Mouse (Mus musculus): ENCODE measurements around the gene Sphkap.

The Sphkap gene

DNA sequence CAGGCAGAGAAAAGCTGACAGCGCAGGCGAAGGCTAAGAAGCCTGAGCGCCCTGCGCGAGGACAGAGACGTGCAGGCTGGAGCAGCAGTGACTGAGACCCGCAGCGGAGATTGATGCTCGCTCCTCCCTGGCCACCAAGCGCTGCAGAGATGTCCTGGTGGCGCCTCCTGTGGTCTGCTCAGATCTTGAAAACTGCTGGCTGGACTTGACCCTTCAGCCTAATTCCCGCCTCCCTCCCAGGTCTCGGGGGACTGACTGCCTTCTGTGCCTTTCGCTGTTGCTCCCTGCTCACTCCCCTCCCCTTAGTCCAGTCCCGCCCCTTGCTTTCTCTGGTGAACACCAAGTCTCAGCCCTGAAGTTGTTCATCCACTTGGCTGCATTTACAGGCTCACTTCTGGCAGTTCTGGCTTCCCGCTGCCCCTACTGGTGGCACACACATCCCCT, at the start of gene Sphkap:
Sphkap (minus strand) TSS at position 180 of the 444 bp plus-strand sequence.
- DNase-seq = no peak

DNA sequence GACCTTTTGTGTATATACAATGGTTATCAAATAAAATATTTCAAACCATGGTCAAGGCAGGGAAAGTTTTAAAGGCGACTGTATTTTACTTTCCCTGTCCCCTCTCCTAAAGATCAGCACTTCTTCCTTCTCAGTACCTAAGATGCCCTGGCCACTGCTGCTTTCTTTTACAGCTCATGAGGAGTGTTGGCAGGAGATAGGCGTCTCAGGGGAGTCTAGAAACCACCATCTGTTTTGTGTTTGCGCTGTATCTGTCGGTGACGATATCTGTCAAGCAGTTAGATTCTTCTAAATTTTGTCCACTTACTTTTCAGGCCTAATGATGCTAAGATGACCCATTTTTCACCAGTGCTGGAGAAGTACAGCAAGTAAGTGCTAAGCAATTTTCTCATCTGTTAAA, 43.3 kb upstream of the Sphkap start:
- no peak for DNase-seq

DNA sequence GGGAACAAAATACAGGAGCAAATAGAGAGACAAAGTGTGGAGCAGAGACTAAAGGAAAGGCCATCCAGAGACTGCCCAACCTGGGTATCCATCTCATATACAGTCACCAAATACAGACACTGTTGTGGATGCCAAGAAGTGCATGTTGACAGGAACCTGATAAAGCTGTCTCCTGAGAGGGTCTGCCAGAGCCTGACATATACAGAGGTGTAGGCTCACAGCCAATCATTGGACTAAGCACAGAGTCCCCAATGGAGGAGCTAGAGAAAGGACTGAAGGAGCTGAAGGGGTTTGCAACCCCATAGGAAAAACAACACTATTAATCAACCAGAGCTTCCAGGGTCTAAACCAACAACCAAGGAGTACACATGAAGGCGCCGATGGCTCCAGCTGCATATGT, 32.4 kb upstream of the Sphkap start:
- DNase-seq = no peak

DNA sequence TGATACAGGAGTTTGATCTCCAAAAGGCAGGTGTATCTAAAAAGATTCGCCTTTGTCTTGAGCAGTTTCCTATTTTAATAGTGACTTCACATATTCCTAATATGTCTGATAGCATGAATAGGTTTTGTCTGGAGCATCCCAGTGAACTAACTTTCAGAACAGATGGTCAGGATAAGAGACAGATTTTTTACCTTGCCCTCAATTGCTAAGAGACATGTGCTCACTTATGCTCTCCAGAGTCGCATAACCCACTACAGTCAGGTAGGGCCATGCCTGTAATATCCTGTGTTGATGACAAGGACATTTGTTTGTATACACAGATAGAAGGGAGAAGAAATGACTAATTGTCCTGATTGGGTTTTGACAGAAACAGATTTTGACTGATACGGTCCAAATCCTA, 25.9 kb upstream of the Sphkap start:
- no peak for DNase-seq

DNA sequence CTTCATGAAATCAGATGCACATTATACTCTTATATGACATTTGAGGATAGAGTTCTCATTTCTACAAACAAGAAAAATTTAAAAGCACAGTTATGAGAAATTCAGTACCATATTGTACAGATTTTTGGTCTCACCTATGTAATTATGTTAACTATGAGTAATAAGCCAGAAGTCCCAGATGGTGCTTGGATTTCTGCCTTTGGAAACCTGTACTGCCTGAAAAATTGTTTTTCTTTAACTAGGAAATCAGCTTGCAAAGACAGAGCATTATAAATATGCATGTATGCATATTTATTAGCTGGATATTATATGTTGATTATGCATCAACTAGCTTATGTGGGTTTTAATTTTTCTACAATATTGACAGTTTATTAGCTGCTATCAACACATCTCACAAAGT, 21.9 kb upstream of the Sphkap start:
- no peak for DNase-seq

DNA sequence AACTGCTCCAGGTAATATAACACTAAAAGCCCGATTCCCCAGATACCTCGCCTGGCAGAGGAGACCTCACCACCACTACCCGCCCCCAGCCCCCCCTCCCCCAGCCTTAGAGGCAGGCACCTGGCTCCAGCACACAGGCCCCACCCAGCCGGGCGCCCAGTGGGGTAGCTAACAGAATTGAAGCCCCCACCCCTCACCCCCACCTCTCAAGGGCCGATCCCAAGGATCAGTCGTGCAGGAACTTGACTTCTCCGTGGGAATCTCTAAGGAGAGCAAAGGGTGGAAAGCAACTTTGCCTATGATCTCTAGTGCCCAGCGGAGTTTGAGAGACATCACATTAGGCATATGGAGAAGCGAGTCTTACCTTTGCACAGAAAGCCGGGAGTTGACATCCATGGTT, 384 bp downstream of the Sphkap start:
- DNase-seq = no peak

DNA sequence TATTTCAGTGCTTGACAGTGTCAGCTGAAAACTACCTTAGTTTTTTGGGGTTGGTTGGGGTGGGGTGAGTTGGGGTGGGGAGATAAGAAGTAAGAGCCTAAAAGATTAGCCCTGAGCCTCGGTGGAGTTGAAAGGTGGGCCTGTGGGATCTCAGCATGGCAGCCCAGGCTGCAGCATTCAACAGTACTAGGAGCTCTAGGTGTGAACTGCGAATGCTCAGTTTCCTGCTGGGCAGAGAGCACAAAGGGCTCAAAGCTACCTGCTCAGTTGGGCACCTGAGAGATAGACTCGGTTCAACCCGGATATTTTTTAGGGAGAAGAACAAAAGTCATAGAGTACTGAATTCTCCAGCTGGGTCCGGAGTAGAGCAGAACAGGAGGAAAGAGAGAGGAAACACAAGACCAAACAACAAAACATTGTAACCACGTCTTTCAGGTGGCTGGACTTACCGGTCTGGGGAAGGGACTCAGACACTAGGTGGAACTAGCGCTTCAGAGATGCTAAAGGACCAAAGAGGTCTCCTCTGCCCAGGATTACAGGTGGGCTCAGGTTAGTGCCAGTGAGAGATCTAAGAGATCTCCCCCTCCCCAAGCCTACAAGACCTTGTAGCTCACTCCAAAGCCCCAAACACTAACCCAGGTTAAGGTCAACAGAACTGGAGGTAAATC, 984 bp downstream of the Sphkap start:
- DNase-seq = no peak

DNA sequence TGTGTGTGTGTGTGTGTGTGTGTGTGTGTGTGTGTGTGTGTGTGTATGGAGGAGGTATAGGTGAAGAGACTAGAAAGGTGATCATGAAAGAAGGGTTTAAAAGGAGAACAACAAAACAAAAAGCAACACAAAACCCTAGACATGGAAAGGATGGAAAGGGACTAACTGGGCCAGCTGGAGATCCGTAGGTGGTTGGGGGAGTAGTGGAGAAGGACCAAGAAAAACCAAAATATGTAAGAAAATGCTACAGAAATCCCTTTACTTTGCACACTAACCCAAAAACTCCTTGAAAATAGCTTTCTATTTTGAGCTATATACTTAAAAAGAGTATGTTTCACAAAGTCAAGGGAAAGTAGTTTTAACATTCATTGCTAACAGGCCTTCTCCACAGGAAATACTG, 6.9 kb downstream of the Sphkap start:
- DNase-seq = no peak

DNA sequence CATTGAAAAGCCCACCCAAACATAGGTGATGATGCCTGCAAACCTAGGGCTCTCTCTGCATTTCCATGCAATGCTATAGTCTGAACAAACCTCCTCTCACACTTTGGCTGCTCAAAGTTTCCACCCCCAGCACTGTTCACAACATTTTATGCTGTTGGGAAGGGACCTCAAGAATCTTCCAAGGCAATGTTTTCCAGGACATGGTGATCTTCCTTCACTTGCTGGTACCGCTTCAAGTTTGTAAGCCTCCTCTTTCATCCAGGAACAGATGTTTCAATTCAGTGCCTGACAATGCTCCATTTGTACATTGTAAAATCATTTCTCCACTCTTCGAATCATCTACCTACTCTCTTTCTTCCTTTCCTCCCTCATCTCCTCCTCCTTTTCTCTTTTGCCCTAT, 11.7 kb downstream of the Sphkap start:
- DNase-seq = no peak

DNA sequence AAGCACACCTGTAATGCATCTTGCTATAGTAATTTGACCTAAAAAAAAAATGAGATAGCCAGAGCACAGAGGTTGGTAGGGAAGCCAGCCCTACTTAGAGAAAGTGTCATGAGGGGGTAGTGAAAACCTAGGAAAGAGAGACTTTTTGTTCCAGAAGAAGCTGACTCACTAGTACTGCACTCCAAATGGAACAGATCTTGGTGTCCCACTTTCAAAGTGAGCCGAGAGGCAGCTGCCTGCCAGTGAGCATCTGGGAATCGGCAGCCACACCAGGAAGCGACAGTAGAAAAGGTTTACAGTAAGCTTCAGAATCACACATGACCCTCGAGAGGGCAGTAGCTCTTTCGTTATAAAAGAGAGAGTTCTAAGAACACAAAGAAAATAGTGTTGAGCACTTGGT, 12.4 kb downstream of the Sphkap start:
- DNase-seq = no peak

DNA sequence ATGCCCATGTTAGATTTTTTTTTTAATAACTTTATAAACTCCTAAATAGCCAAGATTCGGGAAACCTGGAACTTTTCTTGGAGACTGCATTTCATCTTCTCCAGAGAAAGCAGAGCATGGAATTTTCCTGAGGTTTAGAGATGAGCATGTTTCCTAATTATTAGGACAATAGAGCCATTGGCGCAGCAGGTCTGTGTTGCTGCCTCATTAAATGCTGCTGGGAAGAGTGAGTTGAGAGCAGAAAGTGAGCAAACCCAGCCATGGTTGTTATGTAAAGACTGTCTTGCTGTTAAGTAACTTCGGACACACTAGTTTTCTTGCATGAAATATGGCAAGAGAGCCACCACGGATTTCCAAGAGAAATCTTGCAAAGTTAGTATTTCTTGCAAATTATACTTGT, 18.6 kb downstream of the Sphkap start:
- no peak for DNase-seq

DNA sequence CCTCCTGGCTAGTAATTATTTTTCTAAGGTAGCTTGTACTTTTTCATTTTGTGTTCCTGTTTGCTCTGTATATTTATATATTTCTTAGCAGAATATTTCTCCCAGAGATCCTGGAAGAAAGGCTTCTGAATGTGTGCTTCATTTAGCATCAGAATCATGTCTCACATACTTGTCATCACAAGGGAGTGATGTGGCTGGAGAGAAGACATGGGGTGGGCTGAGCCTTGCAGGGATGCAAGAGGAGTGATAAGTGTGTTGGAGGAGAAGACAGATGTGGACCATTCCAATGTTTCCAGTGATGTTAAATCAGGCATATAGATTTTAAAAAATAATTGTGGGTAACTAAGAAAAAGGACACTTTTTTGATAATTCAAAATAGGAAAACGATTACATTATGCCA, 30.6 kb downstream of the Sphkap start:
- DNase-seq = no peak

DNA sequence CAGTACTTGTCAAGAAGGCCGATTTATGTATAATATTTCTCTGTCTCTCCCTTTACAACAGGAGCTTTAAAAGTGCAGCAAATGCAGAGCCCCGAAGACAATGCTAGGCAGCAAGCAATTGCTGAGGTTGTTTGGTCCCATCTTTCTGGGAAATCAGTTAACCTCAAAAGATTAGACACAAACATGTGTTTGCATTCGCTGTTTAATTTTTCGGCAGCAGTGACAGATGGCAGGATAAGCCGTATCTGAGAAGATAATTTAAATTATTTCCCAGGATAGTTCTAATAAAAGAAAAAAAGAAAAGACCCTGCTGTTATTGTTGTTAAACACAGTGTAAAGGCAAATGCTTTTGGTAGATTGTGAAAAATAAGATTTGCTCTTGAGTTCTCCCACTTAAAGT, 41.5 kb downstream of the Sphkap start:
- no peak for DNase-seq

DNA sequence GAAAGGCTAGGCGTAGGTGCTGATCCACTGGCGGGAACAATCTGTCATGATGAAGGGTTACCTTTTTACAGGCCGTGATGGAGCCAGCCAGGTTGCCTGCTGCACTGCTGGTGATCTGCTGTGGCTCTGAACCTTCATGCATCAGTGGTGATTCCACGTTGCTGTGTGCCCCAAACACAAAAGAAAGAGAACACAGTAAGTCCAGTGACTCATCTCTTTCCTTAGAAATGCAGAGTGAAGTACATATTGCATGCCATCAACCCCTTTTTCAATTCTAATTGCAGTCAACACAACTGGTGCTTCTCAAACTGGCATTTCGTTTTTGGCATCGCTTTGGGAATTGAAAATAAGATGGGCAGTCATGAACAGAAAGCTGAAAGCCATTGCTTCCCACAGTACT, 45.8 kb downstream of the Sphkap start:
- no peak for DNase-seq

DNA sequence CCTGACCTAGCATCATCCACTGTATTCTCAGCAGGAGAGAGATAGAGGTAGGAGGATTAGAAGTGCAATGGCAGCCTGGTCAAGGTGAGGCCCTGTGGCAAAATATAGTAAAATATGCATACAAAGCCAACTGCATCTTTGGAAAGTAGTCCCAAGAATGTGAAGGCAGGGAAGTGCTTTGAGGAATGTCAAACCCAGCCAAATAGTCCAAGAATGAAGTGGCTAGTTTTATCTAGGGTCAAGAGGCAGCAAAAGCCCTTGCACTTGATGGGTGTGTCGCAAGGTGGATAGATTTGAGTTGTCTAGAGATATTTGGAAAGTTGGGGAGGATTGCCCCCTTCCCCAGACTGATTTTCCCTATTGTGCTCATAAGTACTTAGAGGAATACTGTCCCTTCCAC, 61.5 kb downstream of the Sphkap start:
- no peak for DNase-seq

DNA sequence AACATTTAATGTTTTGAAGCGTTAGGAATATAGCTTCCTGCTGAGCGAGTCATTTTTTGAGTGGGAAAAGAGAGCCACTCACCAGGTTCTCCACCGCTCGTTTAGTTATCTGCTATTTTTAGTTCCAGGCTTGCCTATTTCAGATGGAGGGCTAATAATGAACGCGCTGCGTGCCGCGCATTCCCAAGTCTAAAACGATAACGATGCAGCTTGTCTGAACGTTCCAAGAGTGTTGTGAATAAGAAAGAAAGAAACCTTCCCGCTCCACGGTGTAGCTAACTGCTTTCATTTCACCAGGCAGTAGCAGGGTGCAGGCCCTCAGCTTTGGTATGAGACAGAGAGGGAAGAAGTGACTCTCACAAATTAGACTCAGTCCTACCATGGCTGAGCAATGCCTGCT, 62.4 kb downstream of the Sphkap start:
- no peak for DNase-seq

DNA sequence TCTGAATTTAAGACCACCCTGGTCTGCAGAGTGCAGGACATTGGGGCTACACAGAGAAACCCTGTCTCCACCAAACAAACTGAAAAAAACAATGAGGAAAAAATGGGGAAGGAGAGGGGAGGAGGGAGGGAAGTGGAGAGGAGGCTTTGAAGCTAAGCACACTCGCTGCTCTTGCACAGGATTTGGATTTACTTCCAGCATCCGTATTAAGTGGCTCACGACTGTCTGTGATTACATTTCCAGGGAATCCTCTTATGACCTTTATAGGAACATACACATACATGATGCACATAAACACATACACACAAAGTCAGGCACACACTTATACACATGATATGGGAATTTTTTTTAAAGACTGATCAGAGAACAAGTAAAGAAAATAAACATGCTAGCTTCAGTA, 62.9 kb downstream of the Sphkap start:
- DNase-seq = no peak

DNA sequence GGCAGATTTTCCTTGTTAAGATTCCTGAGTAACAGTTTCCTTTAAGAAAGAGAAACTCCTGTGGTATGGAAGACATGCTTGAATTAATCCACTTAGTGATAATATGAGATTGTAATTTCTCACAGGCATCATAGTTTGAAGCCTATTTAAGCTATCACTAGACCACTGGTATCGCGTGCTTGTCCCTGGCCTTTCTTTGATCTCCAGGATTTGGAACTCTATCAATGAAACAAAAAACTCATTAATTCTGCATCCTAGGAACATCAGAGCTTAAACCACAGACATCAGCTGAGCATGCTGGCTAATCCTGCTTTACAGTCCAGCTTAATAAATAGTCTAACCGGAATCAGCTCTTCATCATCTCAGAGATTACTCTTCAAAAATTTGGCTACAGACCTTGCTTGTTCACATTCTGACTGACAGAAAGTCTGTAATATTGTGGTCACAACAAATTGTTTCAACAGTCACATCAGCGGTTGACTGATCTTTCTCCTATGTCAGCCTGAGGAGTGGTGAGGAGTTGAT, 65.2 kb downstream of the Sphkap start:
- DNase-seq = no peak

DNA sequence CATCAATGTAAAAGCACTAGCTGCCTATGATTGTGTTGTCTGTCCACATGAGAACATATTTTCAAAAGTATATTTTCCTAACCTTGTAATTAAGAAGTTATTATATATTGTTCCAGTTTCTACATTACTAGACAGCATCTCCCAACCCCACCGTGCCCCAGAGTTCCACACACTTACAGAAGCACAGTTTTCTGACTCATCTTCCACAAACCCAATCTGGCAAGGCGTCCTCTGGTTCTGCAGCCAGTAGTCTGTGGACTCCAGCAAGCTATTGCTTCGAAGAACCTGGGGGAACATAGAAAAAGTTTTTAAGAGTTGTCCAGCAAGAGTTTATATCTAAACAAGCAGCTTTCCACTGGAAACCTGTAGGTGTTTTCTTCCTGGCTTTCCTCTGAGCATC, 68.6 kb downstream of the Sphkap start:
- DNase-seq = no peak

DNA sequence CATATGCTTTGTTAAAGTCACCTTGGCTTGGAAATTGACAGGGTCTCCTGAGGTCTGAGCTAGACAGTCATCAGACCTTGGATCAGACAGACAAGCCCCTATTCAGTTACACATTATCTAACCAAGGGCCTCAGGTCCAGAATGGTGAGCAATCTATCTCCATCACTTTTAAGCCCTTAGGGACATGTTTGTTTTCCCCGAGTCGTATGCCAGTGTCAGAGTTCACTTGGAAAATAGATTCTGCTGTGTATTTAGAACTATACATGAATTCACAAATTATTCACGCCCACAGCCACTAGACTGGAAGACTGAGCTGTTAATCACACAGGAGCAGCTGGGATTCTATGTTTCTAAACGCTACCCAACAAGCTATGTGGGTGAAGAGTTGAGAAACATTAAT, 91.1 kb downstream of the Sphkap start:
- no peak for DNase-seq

DNA sequence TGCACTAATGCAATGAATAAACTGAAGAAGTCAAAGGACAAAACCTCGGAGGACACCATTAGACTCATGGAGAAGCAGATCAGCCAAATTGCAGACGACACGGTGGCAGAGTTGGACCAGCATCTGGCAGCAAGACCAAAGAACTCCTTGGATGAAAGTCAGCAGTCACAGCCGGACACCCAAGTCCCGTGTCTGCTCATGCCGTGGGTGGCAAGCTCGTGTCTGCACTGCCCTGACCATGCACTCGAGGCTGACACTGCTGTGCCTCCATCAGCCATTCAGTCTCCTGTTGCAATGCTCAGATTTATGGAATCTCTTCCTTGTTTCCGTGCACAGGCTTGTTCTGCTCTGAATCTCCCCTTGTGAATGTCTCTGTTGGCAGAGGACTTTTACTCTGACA, 92.9 kb downstream of the Sphkap start:
- DNase-seq = no peak

DNA sequence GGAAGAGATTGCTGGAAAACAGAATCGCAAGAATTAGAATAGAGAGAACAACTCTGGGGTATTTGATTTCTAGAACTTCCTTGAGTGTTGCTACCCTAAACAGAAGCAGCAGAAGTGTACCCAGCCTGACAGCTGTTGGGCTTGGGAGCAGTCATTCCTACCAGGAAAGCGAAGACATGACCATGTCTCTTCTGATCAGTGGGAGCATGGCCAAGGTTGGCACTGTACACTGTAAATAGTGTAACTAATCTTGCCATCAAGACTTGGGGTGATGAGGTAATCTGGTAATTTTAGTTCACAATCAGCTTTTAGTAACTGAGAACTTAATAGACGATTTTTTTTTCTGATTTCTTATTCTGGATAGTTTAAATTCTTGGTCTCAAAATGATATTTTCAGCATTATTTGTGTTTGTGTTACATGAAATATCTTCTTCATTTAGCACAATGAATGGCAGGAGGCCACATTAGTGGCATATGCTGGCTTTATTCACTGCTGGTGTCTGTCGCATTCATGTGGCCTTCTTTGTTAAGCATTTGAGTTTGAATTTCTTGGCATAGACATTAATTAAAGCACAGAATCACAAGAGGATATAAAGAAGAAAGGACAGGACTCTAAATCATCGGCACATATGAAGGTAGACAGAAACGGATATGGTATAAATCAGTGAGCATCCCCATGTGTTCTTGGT, 96.2 kb downstream of the Sphkap start:
- no peak for DNase-seq

DNA sequence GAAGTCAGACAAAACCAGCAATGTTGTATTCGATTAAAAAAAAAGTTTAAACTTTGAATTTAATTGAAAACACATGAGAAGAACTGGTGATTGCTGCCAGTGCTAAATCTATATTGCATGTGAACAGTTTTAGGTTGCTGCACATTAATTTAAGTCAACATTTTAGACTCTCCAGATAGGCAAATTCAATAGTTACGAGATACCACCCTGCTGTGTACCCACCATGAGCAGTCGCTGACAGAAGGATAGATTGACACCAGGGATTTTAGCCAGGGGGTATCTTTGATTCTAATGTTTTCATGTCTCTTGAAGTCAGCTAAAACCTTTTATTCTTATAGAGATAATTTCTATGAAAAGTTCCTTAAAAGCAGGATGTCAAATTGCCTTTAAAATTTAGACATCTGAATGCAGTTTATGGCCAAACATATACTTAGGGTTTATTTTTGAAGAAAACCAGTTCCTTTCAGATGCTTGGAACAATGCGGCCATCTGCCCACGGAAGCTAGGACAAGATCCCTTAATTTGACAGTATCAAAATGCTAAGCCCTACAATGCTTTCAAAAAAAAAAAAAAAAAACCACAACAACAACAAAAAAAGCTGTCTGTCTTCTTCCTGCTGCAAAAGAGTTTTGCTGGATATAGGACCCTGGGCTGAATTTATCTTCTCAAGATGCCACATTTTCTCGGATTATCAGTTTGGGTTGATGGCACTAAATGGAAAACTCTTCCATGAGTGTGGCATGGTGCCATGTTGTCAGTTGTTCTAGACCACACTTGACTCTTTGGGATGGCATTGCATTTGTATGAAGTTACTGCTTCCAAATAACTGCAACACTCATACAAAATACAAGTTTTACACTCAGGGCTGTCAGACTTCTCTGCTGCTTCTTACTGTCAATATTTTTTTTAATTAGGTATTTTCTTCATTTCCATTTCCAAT, 110.6 kb downstream of the Sphkap start:
- DNase-seq = no peak

DNA sequence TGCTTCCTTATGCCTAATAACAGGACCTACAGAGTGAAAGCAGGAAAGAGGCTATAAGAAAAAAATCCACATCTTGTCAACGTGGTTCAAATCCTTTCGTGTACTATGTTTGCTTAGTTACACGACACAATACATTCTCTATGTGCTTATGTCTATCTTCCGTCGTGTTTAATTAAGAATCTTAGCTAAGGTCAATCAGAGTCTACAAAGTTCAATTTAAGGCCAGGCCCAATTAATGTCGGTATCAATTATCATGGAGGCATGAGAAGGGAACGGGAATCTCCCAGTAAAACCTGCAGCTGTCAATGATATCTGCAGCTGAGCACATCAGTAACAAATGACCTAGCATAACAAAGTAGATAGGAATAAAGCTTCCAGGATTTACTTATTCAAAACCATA, 122.1 kb downstream of the Sphkap start:
- DNase-seq = no peak

All from thymus, postnatal 14 days (tissue).